Mouse (Mus musculus) layer of hippocampus, adult 9-10 months (tissue): ENCODE measurements around the gene Rab4a.
"Not testable (repeated sequence)": the region's sequence is repeated elsewhere in the genome, so short reads cannot be mapped to it uniquely, and the experiment has no call there.

ENCODE experiments used
- DNase-seq: peaks from one replicate; pipeline ENCODE4 v3.0.0; 2022; ENCODE audit warnings: low spot score

The Rab4a gene

DNA sequence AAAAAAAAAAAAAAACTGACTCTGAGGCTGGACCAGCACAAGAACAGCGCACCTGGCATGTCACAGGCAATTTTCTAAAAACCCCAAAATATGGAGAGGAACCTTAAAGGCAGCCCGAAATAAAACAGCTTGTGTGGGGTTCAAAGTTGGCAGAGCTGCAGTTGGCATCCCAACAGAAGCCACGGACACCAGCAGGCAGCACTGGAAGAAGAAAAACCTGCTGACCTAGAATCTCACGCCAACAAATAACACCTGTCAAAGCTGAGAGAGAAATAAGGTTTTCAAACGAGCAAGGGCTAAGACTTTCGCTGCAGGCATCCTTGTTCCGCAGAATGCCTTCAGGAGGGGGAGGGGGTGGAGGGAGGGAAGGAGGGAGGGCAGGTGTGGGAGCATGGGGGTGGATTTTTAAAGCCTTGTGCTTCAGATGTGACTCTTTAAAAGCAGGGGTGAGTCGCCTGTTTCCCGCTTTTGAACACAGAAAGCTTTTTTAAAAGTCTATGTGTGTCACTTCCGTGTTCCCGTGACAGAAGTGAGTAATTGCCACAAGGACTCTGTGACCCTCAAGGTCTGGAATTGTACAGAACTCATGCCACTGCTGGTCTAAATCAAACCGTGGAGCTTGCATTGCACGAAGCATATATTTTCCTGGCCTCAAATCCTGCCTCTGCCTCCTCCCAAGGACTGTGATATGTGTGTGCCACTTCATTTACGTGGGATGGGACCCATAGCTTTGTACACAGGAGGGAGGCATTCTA lies 17.2 kb upstream of the Rab4a start:
- no peak for DNase-seq

DNA sequence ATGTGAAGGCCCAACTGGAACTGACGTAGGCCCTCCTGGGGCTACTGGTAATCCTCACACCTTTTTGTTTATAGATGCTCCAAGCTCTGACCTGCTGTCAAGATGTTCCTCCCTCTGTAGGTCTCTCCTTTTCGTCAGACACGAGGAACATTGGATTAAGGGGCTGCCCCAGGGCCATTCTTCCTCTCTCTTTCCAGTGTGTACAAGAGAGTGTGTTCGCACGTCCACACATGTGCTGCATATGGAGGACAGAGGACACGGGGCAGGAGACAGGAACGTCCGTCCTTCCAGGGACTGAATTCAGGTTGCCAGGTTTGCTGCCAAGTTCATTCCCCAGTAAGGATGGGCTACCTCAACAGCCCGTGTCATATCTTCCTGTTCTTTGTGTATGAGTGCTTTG lies 16.3 kb upstream of the Rab4a start:
- no peak for DNase-seq

DNA sequence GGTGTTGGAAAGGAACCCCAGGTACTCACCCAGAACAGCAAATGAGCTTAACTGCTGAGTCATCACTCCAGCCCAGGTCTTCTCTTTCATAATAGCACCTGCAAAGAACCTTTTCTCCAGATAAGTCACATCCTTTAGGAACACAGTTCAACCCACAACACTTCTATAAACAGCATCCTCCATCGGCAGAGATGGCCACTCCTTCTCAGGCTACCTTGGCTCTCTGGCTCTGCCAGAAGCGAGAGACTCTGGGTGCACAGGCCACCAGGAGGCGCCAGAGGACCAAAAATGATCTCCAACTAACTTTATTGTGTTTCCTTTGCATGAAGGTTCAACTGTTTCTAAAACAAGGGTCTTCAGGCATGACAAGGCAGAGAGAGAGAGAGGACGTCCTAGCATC lies 15.8 kb upstream of the Rab4a start:
- peak; percentile 90 for DNase-seq

DNA sequence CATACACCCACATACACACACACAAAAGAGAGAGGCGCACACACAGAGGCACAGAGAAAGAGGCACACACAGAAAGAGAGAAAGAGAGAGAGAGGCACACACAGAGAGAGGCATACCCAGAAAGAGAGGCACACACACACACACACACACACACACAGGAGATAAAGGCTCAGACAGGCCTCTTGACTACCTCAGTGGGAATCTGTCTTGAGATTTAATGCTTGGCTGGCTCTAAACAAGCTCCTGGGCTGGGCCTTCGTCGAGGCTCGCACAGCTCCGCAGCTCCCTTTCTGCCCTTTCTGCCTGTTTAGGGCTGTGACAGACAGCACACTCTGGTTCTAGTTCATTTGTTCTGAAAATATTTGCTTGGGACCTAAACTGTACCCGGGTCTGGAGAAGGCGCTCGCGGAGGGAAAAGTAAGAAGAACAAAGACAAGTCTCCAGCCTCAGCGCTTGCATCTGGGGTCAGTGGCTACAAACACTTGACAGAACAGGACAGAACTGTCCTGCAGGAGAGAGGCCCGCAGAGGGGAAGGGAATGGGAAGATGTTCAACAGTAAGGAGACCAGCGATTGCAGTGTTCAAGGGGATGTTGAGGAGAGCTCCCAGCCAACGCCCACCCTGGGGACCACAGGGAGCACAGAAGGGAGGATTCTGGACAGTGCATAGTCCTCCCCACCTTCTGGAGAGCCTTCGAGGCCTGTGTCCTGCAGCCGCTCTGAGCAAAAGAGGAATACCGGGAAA lies 14.5 kb upstream of the Rab4a start:
- DNase-seq: no peak

DNA sequence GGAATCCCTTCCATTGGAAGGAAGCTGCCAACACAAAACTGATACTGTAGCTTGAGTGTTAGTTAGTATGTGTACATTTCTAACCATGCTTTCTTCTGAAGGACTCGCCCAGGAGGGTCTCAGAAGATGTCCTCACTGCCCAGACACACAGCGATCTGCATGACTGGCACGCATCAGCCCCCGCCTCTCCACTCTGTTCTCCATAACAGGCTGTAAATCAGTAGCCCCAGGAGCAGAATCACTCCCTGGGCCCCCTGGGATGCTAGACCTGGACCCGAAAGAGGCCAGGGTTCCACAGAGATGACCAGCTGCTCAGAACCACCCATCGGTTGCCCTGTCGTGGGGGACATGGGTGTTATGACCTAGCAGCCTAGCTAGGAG lies 13.9 kb upstream of the Rab4a start:
- no peak for DNase-seq

DNA sequence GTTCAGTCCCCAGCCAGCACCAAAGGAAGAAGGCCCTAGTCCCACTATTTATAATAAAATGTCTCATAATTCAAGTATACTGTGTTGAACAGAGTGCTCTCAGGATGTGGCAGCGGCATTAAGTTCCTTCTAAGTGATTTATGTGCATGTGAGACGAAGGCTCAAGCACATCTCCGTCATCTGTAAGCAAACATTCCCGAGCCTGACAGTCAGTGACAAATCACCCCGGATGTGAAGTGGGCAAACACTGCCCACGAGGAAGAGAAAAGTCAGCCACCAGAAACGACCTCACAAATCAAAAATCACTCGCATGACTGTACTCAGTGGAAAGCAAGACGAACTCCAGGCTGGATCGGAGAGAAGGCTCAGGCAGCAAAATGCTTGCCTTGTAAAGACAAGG lies 11.9 kb upstream of the Rab4a start:
- DNase-seq: no peak

DNA sequence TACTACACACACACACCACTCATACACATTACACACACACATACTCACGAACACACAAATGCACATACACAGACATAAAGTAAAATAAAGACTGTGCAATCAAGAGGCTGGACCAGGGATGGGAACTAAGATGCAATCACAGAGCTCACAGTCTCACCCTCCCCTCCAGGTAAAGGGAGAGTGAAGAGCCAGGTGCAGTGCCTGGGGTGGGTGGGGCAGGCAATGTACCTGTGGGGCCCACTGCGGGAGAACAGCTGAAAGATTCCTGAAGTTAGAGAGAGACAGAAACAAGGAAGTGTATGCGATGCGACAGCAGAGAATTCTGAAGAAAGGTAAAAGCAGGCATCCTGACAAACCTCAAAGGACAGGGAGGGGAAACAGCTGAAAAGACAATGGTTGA lies 11.0 kb upstream of the Rab4a start:
- DNase-seq: no peak

DNA sequence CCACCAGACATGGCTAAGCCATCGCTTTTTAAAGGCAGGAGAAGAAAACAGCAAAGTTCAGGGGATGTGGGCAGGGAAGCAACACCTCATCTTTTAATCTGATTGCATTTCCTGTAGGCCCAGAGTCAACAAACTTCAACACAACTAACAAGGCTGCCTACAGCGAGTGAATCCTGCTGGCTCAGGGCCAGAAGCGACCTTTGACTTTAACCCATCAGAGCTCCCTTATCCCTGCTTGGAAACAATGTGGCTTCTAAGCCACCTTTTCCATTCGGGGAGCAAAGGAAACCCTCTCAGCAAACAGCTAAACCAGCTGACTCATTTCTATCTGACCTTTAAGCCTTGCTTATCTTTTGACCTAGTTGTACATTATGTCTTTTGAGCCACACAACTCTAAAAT lies 9.0 kb upstream of the Rab4a start:
- DNase-seq: no peak

DNA sequence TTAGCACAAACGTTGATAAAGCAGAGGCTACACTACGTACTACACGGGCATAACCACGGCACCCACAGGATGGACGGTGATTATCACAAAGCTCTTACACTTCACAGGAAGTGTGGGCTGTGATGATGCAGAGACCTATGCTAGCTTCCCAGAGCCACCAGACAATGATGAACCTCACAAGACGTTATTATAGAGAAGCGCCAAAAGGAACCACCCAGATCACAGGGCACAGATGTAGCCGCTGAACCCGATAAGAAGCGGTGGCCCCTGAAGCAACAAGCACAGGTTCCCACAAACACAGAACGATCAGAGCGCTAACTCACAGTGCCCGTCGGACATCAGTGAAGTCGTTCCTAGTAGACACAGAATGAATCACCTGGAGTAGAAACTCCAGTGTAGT lies 7.9 kb upstream of the Rab4a start:
- no peak for DNase-seq

DNA sequence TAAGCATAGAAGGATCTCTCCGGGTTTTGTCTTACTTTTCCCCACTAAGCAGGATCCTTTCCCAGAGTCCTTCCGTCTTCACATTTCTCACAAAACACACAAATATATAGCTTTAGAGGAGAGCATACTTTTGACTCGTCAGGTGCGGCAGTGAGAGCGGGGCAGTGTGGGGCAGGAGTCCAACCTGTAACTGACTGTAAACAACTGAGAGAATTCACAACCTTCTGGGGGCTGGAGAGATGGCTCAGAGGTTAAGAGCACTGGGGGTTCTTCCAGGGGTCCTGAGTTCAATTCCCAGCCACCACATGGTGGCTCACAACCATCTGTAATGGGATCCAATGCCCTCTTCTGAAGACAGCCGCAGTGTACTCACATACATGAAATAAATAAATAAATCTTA lies 6.4 kb upstream of the Rab4a start:
- no peak for DNase-seq

DNA sequence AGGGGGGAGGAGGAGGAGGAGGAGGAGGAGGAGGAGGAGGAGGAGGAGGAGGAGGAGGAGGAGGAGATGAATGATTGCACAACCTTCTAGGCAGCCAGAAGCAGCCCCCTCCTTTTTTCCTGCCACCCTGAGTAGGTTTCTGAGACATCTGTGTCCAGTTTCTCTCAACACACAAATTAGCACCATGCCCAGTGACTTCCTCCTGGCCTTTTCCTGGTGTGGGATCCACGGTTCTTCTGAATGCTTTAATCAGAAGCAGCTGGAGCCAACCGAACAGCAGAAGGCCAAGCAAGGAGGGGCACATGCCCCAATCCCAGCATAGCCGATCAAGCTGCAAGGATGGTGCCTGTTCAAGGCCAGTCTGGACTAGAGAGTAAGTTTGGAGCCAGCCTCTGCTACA lies 5.9 kb upstream of the Rab4a start:
- no peak for DNase-seq

DNA sequence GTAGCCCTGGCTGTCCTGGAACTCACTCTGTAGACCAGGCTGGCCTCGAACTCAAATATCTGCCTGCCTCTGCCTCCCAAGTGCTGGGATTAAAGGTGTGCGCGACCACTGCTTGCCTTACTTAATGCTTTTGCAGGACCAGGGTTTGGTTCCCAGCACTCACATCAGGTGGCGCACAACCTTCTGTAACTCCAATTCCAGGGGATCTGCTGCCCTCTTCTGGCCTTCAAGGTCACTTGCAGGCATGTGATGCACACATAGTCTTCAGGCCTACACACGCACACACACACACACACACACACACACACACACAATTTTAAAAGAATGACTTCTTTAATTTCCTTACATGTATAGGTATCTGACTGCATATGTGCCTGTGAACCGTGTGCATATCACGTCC lies 4.9 kb upstream of the Rab4a start:
- no peak for DNase-seq

DNA sequence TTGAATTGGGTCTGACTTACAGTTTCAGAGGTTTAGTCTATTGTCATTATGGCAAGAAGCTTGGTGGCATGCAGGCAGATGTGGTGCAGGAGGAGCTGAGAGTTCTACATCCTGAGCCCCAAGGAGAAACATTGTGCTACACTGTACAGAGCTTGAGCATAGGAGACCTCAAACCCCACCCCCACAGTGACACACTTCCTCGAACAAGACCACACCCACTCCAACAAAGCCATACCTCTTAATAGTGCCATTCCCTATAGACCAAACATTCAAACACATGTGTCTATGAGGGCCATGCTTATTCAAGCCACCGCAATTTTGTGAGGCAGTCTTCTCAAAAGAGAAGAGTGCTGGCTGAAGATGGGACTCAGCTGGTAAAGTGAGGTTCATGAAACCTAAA lies 4.2 kb upstream of the Rab4a start:
- DNase-seq: no peak

DNA sequence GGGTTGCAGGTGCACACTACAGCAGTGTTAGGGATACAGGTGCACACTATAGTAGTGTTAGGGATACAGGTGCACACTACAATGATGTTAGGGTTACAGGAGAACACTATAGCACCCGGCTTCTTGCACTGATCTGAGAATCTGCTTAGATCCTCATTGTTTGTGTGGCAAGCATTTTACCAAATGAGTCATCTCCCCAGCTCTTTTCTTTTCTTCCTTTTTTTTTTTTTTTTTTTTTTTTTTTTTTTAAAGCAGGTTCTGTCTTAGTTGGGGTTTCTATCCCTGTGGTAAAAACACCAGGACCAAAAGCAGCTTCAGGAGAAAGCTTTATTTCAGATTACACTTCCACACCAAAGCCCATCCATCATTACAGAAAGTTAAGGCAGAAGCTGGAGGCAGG lies 2.1 kb upstream of the Rab4a start:
- no peak for DNase-seq

DNA sequence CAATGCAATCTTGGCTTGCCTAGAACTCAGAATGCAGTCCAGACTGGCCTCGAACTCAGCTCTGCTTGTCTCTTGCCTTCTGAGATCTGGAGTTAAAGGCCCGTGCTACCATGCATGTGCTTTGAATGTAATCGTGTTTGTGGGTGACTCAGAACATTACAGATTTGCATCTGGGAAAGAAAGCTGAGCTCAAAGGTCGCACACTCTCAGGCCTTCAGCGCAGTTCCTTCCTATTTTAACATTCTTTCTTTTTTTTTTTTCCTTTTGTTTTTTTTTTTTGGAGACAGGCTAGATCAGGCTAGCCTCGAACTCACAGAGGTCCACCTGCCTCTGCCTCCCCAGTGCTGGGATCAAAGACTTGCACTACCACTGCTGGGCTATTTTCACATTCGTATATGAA lies 1.2 kb upstream of the Rab4a start:
- DNase-seq: no peak

DNA sequence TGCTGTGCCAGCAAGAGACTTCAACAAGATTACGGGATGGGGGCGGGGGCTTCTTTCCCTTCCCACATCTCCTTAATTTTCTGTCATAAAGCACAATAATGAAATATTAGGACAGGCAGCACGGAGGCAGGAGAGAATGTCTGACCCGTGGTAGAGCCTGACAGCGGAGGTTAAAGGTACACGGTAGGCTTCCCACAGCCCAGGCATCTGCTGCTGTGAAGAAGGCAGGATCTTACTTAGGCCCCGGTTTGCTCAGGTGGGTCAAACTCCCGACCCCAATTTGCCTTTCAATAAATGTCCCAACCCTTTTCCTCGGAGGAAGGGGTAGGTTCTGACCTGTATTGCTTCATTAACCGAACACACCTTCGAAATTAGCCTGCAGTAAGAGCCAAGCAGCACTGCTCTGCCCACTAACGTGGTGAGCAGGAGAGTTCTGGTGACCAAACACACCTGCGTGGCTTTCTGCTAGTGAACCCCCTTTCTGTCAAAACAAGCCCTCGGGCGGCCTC lies 522 bp upstream of the Rab4a start:
- DNase-seq: no peak

DNA sequence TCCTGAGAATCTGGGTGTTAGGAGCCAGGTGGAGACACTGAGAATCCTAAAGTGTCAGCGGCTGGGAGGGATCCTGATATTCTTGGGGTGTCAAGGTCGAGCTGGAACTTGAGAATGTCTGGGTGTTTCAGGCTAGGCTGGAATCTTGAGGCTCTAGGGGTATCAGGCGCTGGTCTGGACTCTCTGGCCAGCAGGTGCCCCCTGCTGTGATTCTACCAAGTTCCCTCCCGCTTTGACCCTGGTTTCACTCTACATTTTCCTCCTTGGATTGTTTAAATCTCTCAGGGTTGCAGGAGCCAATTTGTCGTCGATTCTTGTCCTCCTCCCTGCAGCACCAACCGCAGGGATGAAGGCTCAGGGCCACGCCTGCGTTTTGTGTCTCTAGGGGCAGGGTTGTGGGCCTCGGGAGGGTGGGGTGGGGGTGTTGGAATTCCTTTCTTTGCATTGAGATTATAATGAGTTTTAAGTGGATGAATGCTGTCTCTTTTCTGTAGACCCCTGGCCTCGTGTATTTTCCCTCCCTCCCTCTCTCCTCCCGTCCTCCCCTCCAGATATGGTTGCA lies 670 bp downstream of the Rab4a start:
- no peak for DNase-seq

DNA sequence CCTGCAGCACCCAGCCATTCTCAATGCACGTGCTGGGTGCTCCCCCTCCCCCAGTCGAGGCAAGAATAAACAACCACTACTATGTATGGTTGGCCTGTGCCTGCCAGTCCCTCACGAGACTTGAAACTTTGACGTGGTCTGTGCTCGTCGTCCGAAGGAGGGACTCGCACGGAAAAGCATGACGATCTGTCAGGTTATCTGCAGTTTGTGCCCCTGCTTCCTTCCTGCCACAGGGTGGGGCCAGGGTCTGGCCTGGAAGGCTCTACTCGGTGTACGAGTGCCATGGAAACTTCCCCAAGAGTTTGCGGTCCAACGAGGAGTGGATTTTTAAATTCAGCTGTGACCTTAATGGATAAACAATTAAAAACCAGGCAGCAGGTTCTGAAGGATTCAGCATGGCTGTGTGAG lies 1.2 kb downstream of the Rab4a start:
- no peak for DNase-seq

DNA sequence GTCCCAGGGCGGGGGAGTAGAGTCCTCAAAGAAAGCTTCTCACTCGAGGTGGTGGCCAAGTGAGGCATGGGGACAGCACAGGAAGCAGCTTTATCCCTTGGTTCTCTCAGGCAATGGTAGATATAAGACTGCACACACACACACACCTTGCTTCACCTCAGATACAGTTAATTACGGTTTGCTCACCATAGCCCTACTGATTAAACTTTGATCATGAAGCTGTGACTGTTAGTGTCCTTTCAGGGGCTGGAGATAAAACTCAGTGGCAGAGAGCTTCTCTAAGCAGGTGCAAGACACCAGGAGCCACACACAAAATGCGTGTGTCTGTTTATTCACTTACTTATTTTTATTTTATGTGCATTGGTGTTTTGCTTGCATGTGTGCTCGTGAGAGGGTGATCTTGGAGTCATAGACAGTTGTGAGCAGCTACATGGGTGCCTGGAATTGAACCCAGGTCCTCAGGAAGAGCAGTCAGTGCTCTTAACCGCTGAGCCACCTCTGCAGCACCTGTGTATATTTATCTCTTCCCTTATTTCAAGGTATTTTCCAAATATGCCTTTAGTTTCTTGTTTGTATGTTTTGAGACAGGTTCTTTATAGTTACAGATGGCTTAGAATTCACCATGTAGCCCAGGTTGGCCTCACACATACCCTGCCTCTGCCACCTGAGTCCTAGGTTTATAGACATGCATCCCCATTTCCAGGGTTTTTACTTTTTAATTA lies 2.2 kb downstream of the Rab4a start:
- DNase-seq: no peak

DNA sequence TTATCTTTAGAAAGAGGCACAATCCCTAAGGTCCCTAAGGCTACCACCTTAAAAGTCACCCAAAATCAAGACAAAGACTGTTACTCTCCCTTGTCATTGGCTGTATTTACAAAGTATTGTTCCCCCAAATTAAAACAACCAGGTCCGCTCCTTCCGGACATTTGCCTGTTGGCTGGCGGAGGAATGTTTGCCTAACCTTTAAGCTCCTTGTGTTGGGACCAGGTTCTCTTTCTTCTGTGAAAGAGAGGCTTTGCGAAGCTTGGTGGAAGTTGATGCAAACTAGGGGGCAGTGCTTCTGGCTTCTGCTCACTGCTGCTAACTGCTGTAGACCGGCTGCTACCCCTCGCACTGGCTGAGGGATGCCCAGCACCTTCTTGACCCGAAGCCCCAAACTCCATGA lies 2.9 kb downstream of the Rab4a start:
- DNase-seq: no peak

DNA sequence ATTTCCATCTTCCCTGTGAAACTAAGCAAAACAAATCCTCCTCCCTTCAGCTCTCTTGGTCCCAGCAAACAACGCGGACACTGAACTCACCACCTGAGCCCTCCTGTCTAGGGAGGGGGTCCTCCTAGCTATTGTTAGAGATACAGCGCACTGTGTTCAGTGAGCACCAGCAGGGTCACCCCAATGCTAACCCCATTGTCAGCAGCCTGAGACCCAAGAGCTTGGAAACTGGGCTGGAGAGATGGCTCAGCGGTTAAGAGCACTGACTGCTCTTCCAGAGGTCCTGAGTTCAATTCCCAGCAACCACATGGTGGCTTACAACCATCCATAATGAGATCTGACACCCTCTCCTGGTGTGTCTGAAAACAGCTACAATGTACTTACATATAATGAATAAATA lies 3.6 kb downstream of the Rab4a start:
- not testable (repeated sequence) for DNase-seq

DNA sequence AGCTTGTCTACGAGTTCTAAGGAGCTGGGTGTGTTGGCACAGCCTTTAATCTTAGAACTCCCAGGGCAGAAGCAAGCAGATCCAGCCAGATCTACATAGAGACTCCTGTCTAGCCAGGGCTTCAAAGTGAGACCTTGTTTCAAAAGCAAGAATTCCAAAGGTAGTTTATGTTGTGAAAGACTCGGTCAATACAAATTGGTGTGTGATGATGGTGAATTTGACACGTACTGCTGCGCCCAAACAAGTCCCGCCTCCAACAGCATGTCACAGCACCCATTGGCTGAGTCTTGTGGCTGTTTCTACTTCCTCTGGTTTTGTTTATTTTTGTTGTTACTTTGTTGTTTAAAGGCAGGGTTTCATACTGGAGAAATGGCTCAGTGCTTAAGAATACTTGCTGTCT lies 6.4 kb downstream of the Rab4a start:
- DNase-seq: no peak
